Mouse (Mus musculus): ENCODE measurements around the gene Hist1h2bh. TPM values are rescaled to one million over a fixed set of nuclear protein-coding genes. Genes with fewer than 3 reads are reported as not detected.
"Not testable (repeated sequence)": the region's sequence is repeated elsewhere in the genome, so short reads cannot be mapped to it uniquely, and the experiment has no call there.

The Hist1h2bh gene
- polyA plus RNA-seq, 1 experiment: 1.7 TPM

DNA sequence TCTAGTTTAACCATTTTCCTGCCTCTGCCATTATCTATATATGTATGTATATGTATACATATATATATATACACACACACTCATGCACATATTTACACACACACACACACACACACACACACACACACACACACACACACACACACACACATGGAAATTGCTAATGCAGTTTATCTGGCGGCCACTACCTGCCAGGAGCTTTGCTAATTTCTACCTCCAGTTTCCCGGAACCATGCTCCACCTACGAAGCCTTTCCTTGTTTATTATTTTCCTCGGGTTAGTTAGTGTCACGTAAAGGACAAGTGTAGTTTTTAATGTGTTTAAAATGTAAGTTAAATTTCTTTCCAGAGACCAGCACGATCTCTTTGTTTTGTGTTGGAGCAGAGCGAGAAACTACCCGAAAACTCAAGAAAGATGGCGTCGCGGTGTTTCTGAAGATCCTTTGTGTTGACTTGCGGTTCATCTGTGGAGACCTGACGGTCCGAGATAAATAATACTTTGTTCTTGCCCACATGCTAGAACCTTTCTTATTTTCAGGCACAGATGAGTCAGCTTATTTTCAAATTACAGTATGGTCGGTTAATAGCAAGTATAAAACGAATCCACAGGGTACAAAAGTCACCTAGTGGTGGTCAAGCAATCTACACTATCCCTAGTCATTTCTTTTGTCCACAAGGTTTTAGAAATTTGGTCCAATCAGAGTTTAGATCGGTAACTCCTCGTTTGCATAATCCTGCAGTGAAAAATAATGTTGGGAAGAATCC, 19.7 kb upstream of the Hist1h2bh start:
- Histone ChIP-seq H3K4me3 (ENCODE audit: insufficient read depth, low read depth, low read length) (peak overlapping the region; percentile 75), H3K4me1 (ENCODE audit: control insufficient read depth, insufficient read depth, insufficient read length, low read length) (no peaks in the 10 kb centered on the region), H3K27ac (replicated peaks; ENCODE audit: low read depth, low read length) (peak overlapping the region; percentile 51)

- H3K4me1 ChIP-seq (ENCODE audit: control insufficient read depth, insufficient read depth, insufficient read length, low read length): not testable (repeated sequence)
- H3K27ac ChIP-seq (replicated peaks; ENCODE audit: low read depth, low read length): peak within 1 kb of the TSS; percentile 70
- peak within 1 kb of the TSS; percentile 75 for H3K4me3 ChIP-seq (ENCODE audit: insufficient read depth, low read depth, low read length)
Measured at GRCm38 (mm10) chr13:23561883-23562659, 18.9 kb upstream of the Hist1h2bh start, which contains the start of gene Hist1h3e. Hist1h3e (minus strand) TSS chr13:23562369.

DNA sequence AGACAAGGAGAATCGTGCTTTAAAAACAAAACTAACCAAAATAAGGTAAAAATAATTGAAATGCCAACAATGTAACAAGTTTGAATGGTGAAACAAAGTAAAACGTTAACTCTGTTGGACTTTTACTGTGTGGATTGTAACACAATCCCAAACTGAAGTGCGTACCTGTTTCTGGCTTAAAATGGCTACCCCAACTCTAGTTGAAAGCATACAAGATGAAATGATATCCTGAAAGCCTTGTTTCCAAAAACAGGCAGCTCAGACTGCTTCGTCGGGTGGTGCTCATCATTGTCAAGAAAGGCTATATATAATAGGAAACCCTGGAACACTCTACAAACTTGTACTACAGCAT, 18.3 kb upstream of the Hist1h2bh start:
- peak overlapping the region; percentile 37; the same call in 1 of the 2 replicates for H3K27ac ChIP-seq (replicated peaks; ENCODE audit: low read depth, low read length)
- H3K4me3 ChIP-seq (ENCODE audit: insufficient read depth, low read depth, low read length): peak overlapping the region; percentile 75
- H3K4me1 ChIP-seq (ENCODE audit: control insufficient read depth, insufficient read depth, insufficient read length, low read length): not testable (repeated sequence)

GRCm38 (mm10) chr13:23560699-23561098, 17.5 kb upstream of the Hist1h2bh start:
- not testable (repeated sequence) for H3K27ac ChIP-seq (replicated peaks; ENCODE audit: low read depth, low read length); H3K4me1 ChIP-seq (ENCODE audit: control insufficient read depth, insufficient read depth, insufficient read length, low read length); H3K4me3 ChIP-seq (ENCODE audit: insufficient read depth, low read depth, low read length)

- H3K27ac ChIP-seq (replicated peaks; ENCODE audit: low read depth, low read length): no peak overlapping the region
- no peak overlapping the region for H3K4me3 ChIP-seq (ENCODE audit: insufficient read depth, low read depth, low read length)
- no peaks in the 10 kb centered on the region for H3K4me1 ChIP-seq (ENCODE audit: control insufficient read depth, insufficient read depth, insufficient read length, low read length)
Measured at GRCm38 (mm10) chr13:23556906-23557305, 13.7 kb upstream of the Hist1h2bh start.

GRCm38 (mm10) chr13:23555839-23556416, 12.7 kb upstream of the Hist1h2bh start:
- peak overlapping the region; percentile 77 for H3K27ac ChIP-seq (replicated peaks; ENCODE audit: low read depth, low read length)
- peak overlapping the region; percentile 69 for H3K4me3 ChIP-seq (ENCODE audit: insufficient read depth, low read depth, low read length)
- no peaks in the 10 kb centered on the region for H3K4me1 ChIP-seq (ENCODE audit: control insufficient read depth, insufficient read depth, insufficient read length, low read length)

GRCm38 (mm10) chr13:23554925-23555838, 12.0 kb upstream of the Hist1h2bh start:
- Histone ChIP-seq H3K27ac (replicated peaks; ENCODE audit: low read depth, low read length) (peak overlapping the region; percentile 74), H3K4me3 (ENCODE audit: insufficient read depth, low read depth, low read length) (peak overlapping the region; percentile 69), H3K4me1 (ENCODE audit: control insufficient read depth, insufficient read depth, insufficient read length, low read length) (no peaks in the 10 kb centered on the region)

DNA sequence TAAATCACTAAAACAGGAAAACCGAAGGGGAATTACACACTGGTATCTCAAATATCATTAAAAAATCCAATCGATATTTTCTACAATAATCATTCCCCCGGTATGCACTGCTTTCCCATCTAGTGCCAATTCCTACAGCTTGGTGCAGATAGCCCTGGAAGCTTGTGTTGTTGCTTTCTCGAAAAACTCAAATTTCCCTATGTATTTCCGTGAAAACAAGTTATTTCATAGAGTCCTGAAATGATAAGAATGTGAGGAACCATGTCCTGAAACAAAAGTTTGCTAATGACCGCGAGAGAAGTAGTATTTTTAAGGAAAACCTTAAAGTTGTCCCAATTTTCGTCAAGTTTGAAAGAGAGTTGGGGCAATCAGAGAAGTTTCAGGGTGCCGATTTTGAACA, 11.2 kb upstream of the Hist1h2bh start:
- H3K4me3 ChIP-seq (ENCODE audit: insufficient read depth, low read depth, low read length): peak overlapping the region; percentile 69
- H3K27ac ChIP-seq (replicated peaks; ENCODE audit: low read depth, low read length): no peak overlapping the region; the same call in 1 of the 2 replicates
- H3K4me1 ChIP-seq (ENCODE audit: control insufficient read depth, insufficient read depth, insufficient read length, low read length): no peaks in the 10 kb centered on the region

GRCm38 (mm10) chr13:23552962-23553361, 9.8 kb upstream of the Hist1h2bh start, which contains the start of gene Hist1h1d:
Hist1h1d (plus strand) TSS chr13:23553262.
- no peak within 1 kb of the TSS for H3K4me3 ChIP-seq (ENCODE audit: insufficient read depth, low read depth, low read length)
- H3K27ac ChIP-seq (replicated peaks; ENCODE audit: low read depth, low read length): no peak within 1 kb of the TSS

DNA sequence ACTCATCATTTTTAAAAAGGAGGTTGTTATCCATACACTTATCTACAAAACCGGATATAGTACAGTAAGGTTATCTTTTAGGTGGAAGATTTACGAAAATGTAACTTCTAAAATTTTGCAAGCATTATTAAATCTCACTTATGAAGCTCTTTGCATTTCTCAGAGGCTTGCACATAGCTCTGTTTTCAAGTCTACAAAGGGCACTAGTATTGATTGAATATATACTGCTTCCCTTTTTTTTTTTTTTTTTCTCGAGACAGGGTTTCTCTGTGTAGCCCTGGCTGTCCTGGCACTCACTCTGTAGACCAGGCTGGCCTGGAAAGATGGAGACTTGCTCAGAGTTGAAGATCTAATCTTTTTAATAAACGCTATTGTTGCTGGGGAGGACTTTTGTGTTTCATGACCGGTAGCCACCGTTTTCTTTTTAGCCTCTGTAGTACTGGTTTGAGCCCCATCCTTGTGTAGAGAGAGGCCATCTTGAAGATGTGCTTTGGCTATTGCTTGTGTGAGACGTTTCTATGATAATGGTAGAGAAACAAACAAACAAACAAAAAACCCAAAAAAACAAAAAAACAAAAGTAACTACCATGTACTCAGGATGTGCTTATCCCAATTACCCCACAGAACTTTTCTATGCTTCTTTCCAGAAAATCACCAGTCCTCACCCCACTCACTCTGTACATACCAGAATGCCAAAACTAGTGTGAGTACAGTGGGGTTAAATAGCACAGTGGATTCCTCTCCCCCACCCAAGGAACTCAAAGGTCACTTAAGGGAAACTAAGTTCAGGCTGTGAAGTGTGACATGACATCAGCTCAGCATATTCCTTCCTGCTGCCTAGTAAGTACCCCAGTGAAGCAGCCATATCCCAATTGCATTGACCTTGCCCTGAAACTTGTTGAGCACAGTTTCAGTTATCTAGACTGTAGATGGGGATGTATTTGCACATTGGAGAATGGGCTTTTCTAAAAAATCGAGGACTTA, 9.0 kb upstream of the Hist1h2bh start:
- H3K4me1 ChIP-seq (ENCODE audit: control insufficient read depth, insufficient read depth, insufficient read length, low read length): no peaks in the 10 kb centered on the region
- H3K27ac ChIP-seq (replicated peaks; ENCODE audit: low read depth, low read length): 0 out of 2 replicates have a peak overlapping the region, but pooled peaks have one; percentile 5
- peak overlapping the region; percentile 50; the same call in 1 of the 2 replicates for H3K4me3 ChIP-seq (ENCODE audit: insufficient read depth, low read depth, low read length)

More at GRCm38 (mm10) chr13:23552962-23553361, 9.8 kb upstream of the Hist1h2bh start, which contains the start of gene Hist1h1d:
- no peaks in the 10 kb centered on the region for H3K4me1 ChIP-seq (ENCODE audit: control insufficient read depth, insufficient read depth, insufficient read length, low read length)

DNA sequence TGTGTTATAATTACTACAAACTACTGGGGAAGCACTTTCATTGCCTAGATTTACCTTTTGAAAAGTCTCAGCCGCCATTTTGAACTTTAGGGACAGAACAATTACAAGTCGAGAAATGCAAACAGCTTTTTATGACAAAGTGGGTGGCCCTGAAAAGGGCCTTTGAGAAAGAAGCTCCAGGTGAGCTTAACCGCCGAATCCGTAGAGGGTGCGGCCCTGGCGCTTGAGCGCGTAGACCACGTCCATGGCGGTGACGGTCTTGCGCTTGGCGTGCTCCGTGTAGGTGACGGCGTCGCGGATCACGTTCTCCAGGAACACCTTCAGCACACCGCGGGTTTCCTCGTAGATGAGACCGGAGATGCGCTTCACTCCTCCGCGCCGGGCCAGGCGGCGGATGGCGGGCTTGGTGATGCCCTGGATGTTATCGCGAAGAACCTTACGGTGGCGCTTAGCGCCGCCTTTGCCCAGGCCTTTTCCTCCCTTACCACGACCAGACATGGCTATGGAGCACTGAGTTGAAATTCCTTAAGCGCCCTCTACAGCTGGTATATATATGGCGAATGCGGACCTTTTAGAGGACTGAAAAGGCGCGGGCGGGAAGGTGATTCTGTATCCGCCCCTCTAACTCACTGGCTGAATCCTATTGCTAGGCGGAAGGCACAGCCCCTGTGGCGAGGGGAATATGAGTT, 8.1 kb upstream of the Hist1h2bh start, which contains the start of gene Hist1h4f:
TSS of gene Hist1h4f (minus strand) at position 503 of the 689 bp plus-strand sequence.
- 0 out of 2 replicates have a peak within 1 kb of the TSS, but pooled peaks have one; percentile 5 for H3K27ac ChIP-seq (replicated peaks; ENCODE audit: low read depth, low read length)
- peak within 1 kb of the TSS; percentile 50 for H3K4me3 ChIP-seq (ENCODE audit: insufficient read depth, low read depth, low read length)
- not testable (repeated sequence) for H3K4me1 ChIP-seq (ENCODE audit: control insufficient read depth, insufficient read depth, insufficient read length, low read length)

GRCm38 (mm10) chr13:23550761-23551145, 7.6 kb upstream of the Hist1h2bh start:
- no peaks in the 10 kb centered on the region for H3K4me1 ChIP-seq (ENCODE audit: control insufficient read depth, insufficient read depth, insufficient read length, low read length)
- peak overlapping the region; percentile 50; the same call in 1 of the 2 replicates for H3K4me3 ChIP-seq (ENCODE audit: insufficient read depth, low read depth, low read length)
- no peak overlapping the region for H3K27ac ChIP-seq (replicated peaks; ENCODE audit: low read depth, low read length)

GRCm38 (mm10) chr13:23546694-23547093, 3.5 kb upstream of the Hist1h2bh start:
- Histone ChIP-seq H3K27ac (replicated peaks; ENCODE audit: low read depth, low read length) (no peak overlapping the region), H3K4me3 (ENCODE audit: insufficient read depth, low read depth, low read length) (no peak overlapping the region), H3K4me1 (ENCODE audit: control insufficient read depth, insufficient read depth, insufficient read length, low read length) (no peaks in the 10 kb centered on the region)
